8 mouse cellular contexts compared by ENCODE assay signal in genomic region chr12:3359302-3359701, GRCm38 (mm10). TPM values are rescaled to one million over a fixed set of nuclear protein-coding genes. Genes with fewer than 3 reads are reported as not detected.
DNase-seq lines count a peak whose midpoint lies in the region; ATAC-seq and TF ChIP-seq lines count a peak whose summit lies in the region.

No protein-coding gene starts in this region.

- no peaks in the 10 kb centered on the region for H3K27me3 ChIP-seq in lung, embryonic 14.5 days (ENCODE audit: insufficient read depth, low read length)

- TF ChIP-seq CTCF in lung, embryonic 14.5 days (IDR thresholded peaks at IDR 0.05; ENCODE audit: low read depth) = peak; percentile 71

- H3K4me1 ChIP-seq in lung, embryonic 14.5 days (ENCODE audit: insufficient read depth) = no peaks in the 10 kb centered on the region

- no peak overlapping the region for H3K4me2 ChIP-seq in lung, embryonic 14.5 days

- H3K9ac ChIP-seq in lung, embryonic 14.5 days = no peak overlapping the region

- no peaks in the 10 kb centered on the region for H3K9me3 ChIP-seq in lung, embryonic 14.5 days (ENCODE audit: low read depth, low read length)

- DNase-seq in adrenal gland, postnatal 25 days = peak; percentile 86
- DNase-seq in heart, postnatal 14 days = peak; percentile 80 to 89
- peak; percentile 37 for DNase-seq in large intestine, adult 2 months (ENCODE audit: low read depth, low spot score)
- DNase-seq in lung, embryonic 14.5 days = peak; percentile 91
- peak; percentile 74 for DNase-seq in ovary, postnatal 14 days (ENCODE audit: low spot score)
- DNase-seq in thymus, postnatal 36 days = peak; percentile 68 to 74

- intact Hi-C loops in heart, postnatal 14 days (cut with DNase I) = loop anchor here (2.0 to 5.0 kb wide), 3 partner anchors 107 to 261 kb away; no protein-coding TSS in a partner anchor

- H3K27ac ChIP-seq in lung, embryonic 14.5 days (ENCODE audit: low read depth) = no peak overlapping the region

- H3K36me3 ChIP-seq in lung, embryonic 14.5 days (ENCODE audit: insufficient read depth) = no peaks in the 10 kb centered on the region

- WGBS in large intestine, adult 2 months = 17% methylated on average over 3 of the region's 3 CpGs
- 25% methylated on average over 3 of the region's 3 CpGs for whole genome bisulfite sequencing in lung, embryonic 14.5 days

- ATAC-seq in CD4-positive, CD25-positive, alpha-beta regulatory T cell, adult 4 months = peak; percentile 71
- ATAC-seq in erythroblast, adult 5-6 weeks (replicated peaks; ENCODE audit: low FRiP score, poor library complexity, severe bottlenecking) = peak; percentile 76
- peak; percentile 33; the same call in 1 of the 2 replicates for ATAC-seq in lung, embryonic 14.5 days (ENCODE audit: insufficient read depth)

- H3K4me3 ChIP-seq in lung, embryonic 14.5 days (ENCODE audit: low read depth, low read length) = no peak overlapping the region

RNA-seq across cellular contexts. Expression of gene Kif3c, which starts 5.6 kb away (rescaled TPM):
- 1 to 10 TPM; 2.6 to 3.3 TPM for polyA plus RNA-seq in CD4-positive, CD25-positive, alpha-beta regulatory T cell, adult 4 months (2017; shearing (Covaris generic))
- 27.4 and 31.2 TPM in 2 replicates for total RNA-seq in adrenal gland, postnatal 25 days (2021)
- not detected in 2 replicates for total RNA-seq in erythroblast, adult 5-6 weeks (2015; ENCODE audit: low replicate concordance)
- 1.5 and 1.8 TPM in 2 replicates for total RNA-seq in erythroblast, adult 5-6 weeks (2017; ENCODE audit: low replicate concordance)
- total RNA-seq in heart, postnatal 14 days (2021) = 1 to 10 TPM; 4.4 to 5.3 TPM
- polyA plus RNA-seq in large intestine, adult 2 months (2012; rRNA removed) = 2.1 and 2.3 TPM in 2 replicates
- polyA plus RNA-seq in lung, embryonic 14.5 days (2014; fragmentation: Nextera tagmentation; extraction: Ambion mirVana) = 12.4 and 14.1 TPM in 2 replicates

RNA-seq across cellular contexts. Expression of gene Rab10, which starts 49.5 kb away (rescaled TPM):
- 10 to 100 TPM; 43.1 to 54.8 TPM for polyA plus RNA-seq in CD4-positive, CD25-positive, alpha-beta regulatory T cell, adult 4 months (2017; shearing (Covaris generic))
- 200 and 227 TPM in 2 replicates for total RNA-seq in adrenal gland, postnatal 25 days (2021)
- 121 and 138 TPM in 2 replicates for total RNA-seq in erythroblast, adult 5-6 weeks (2015; ENCODE audit: low replicate concordance)
- total RNA-seq in erythroblast, adult 5-6 weeks (2017; ENCODE audit: low replicate concordance) = 157 and 179 TPM in 2 replicates
- 100 to 1,000 TPM; 116 to 118 TPM for total RNA-seq in heart, postnatal 14 days (2021)
- 21.6 and 28.2 TPM in 2 replicates for polyA plus RNA-seq in large intestine, adult 2 months (2012; rRNA removed)
- polyA plus RNA-seq in lung, embryonic 14.5 days (2014; fragmentation: Nextera tagmentation; extraction: Ambion mirVana) = 89.7 and 89.8 TPM in 2 replicates

Comparison
In these comparisons a context has a peak if more than half of its experiments do, and no peak if none do; other contexts are left out.
1. DNase-seq: peak in every context shown above with its lines; median percentile 91 in lung, embryonic 14.5 days; 86 in adrenal gland, postnatal 25 days; 84 in heart, postnatal 14 days; 74 in ovary, postnatal 14 days; 71 in thymus, postnatal 36 days; 37 in large intestine, adult 2 months.